Mouse (Mus musculus): ENCODE measurements at regions not wholly inside any gene's neighbourhood (a gene's known extent, or its start where the extent isn't known, plus 50 kb on each side); places are given as distances from the start of the nearest gene placed in this dataset.

DNA sequence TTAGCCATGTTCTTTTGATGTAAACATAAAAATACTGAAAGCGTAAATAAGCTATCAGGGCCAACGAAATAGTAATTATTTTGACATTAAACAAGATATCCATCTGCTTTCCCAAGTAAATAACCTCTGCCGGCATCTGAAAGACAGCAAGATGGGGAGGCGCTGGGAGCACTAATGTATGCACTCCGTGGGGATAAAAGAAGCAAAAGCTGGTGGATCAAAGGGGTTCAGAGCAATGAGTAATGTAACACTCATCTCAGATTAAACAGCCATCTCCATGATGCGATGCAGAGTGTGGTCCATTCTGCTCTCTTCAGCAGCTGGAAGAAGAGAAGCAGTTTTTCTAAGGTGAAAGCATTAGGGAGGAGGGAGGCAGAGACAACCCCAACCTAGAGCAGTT, 128.5 kb upstream of the Atp5g3 start:
- no peak for TF ChIP-seq CTCF (conservative IDR thresholded peaks at IDR 0.05; ENCODE audit: insufficient read depth, insufficient read length, low read depth, low read length)
- TF ChIP-seq POLR2A (IDR thresholded peaks at IDR 0.05; ENCODE audit: low read depth, low read length): no peak

Measured in kidney, adult 2 months (tissue).